In the genomic region with DNA sequence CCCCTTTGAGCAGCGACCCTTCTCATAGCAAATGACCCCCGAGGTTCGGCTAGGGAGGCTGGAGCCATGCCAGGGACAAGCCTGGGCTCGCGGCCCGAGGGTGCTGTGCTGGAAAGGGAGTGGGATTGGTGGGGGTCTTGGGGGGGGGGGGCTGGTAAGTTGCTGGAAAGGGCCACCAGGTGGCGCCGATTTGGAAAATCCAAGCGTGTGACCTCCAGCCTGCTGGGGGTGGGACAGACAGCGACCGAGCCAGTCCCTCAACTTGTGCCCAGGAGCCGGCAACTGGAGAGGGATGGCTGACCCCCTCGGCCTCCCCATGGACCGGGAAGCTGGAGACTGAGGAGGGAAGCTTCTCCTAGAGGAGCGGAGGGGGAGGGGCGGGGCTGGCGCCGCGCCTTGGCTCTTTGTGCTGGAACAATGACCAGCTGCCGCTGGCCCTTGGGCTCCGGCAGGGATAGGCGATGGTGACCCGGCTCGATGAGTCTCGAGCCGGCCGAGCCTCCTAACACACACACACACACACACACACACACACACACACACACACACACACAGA, we compare ENCODE assay signal across 8 mouse cellular contexts. TPM values are rescaled to one million over a fixed set of nuclear protein-coding genes. Genes with fewer than 3 reads are reported as not detected.
DNase-seq lines count a peak whose midpoint lies in the region; ATAC-seq lines count a peak whose summit lies in the region.

No protein-coding gene starts in this region.

- DNase-seq in frontal cortex, postnatal 10 days (ENCODE audit: low spot score in 2 of 2) = peak; percentile 77 to 83
- peak; percentile 76 for DNase-seq in embryo, embryonic 11.5 days (ENCODE audit: low read depth, low spot score)
- peak; percentile 80 for DNase-seq in heart, adult 8-10 months (ENCODE audit: low spot score)
- DNase-seq in kidney, adult 9 months = peak; percentile 86
- peak; percentile 74 for DNase-seq in liver
- peak; percentile 46 for DNase-seq in naive thymus-derived CD4-positive, alpha-beta T cell, adult 2 months (ENCODE audit: low read depth)
- DNase-seq in testis, postnatal 10 days (ENCODE audit: low spot score) = peak; percentile 93

- no peak for ATAC-seq in frontal cortex, adult (ENCODE audit: low TSS enrichment)

RNA-seq across cellular contexts. Expression of a gene that starts 3.1 kb away (rescaled TPM):
- 10 to 100 TPM; 53.9 to 70.5 (median 63.8) TPM for total RNA-seq in heart, adult 8-10 months (2022)

RNA-seq across cellular contexts. Expression of a gene that starts 11.1 kb away (rescaled TPM):
- total RNA-seq in heart, adult 8-10 months (2022) = 10 to 100 TPM; 43.9 to 59.9 (median 54.3) TPM

RNA-seq across cellular contexts. Expression of a gene that starts 11.8 kb away (rescaled TPM):
- 10 to 100 TPM; 30.6 to 34.6 (median 31.4) TPM for total RNA-seq in heart, adult 8-10 months (2022)

RNA-seq across cellular contexts. Expression of a gene that starts 28.2 kb away (rescaled TPM):
- under 1 TPM in 1 of 4 experiments, not detected in 3; 0.46 TPM for total RNA-seq in heart, adult 8-10 months (2022)

RNA-seq across cellular contexts. Expression of a gene that starts 28.4 kb away (rescaled TPM):
- total RNA-seq in heart, adult 8-10 months (2022) = under 1 TPM in 3 of 4 experiments, not detected in 1; 0.25 to 0.46 (median 0.44) TPM
